Mouse (Mus musculus) kidney, postnatal 4 days (tissue): ENCODE measurements around the gene Nubp2.

Experiments used
- DNase-seq, 2 experiments: peaks; one replicate each; pipeline ENCODE4 v3.0.0; 2021; ENCODE audit warnings: mixed read lengths in 2 of 2

The Nubp2 gene

DNA sequence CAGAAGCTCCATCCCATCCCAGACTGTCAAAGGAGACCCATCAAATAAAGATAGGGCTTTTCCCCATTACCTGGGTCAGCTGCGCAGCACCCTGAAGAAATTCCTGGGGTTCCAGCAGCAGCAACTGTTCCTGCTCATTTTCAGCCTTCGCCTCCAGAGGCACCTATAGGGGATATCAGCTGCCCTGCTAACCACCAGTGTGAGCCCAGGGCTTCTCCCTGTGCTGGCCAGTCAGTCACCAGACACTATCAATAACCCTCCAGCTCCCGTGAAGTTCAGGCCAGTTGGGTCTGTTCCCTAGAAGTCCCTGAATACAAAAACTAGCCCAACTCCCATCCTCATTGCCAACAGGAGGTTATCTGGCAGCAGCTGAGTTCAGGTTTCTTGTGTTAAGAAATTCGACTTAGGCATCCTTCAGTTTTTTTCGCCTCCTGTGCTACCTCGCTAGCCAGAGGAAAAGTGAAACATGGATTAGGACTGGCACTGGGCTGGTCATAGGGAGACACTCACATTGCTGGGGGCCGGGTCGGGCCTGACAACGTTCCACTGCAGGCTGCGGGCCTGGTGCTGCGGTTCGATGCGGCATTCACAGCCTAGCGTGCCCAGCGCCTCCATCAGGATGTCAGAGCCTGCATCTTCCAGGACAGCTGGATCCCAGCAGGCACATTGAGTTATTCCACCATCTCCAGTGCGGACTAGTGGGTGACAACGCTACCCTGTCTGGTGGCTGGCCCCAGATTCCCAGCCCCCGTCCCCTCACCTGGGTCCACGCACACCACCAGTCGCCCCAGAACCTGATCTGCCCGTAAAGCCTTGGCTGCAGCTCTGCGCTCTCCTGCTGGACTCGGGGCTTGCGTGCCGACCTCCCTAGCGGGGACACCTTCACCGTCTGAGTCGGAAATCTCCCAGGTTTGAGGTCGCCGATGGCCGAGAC is 8.2 kb upstream of the Nubp2 start:
- no peak for DNase-seq

DNA sequence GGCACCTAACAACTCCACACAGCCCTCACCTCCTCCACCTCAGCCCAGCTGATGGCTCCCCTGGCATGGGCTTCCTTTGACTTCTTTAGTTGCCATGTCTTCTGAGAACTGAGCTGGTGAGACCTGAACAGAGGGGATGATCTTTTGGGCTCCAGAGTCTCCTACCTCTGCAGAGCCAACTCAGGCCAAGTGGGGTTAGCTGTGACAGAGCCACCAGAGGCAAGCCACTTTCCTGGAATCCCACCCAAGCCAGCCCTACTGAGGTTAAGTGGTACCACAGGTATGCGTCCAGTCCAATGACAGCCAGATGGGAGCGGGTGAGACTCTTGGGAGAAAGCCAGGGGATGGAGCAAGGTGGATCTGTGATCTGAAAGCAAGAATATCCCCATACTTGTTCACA is 7.1 kb upstream of the Nubp2 start:
- no peak for DNase-seq

GRCm38 (mm10) chr17:24892785-24893184 is 6.6 kb upstream of the Nubp2 start:
- no peak for DNase-seq

GRCm38 (mm10) chr17:24891321-24891720 is 5.2 kb upstream of the Nubp2 start:
- no peak for DNase-seq

DNA sequence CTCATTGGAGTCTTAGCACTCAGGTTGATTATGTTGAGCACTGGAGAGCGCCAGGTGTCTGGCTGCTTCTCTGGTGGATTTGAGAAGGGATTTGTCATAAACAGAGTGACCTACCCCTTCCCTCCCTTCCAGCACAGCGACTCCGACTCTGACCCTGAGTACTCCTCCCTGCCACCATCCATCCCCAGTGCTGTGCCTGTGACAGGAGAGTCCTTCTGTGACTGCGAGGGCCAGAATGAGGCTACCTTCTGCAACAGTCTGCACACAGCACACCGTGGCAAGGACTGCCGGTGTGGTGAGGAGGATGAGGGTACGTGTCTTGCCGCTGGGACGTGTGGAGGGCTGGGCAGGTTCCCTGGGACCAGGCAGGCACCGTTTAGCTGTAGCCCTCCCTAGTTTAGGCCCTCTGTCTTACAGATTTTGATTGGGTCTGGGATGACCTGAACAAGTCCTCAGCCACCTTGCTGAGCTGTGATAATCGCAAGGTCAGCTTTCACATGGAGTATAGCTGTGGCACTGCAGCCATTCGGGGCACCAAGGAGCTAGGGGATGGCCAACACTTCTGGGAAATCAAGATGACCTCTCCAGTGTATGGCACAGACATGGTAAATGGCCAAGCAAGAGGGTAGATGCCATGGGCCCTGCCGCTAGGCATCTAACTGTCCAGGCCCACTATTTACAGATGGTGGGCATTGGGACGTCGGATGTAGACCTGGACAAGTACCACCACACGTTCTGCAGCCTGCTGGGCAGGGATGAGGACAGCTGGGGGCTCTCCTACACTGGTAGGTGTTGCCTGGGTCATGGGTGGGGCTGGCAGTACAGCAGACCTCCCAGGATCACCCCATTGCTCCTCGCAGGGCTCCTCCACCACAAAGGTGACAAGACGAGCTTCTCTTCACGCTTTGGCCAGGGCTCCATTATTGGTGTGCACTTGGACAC is 4.3 kb upstream of the Nubp2 start:
- DNase-seq, result no peak

DNA sequence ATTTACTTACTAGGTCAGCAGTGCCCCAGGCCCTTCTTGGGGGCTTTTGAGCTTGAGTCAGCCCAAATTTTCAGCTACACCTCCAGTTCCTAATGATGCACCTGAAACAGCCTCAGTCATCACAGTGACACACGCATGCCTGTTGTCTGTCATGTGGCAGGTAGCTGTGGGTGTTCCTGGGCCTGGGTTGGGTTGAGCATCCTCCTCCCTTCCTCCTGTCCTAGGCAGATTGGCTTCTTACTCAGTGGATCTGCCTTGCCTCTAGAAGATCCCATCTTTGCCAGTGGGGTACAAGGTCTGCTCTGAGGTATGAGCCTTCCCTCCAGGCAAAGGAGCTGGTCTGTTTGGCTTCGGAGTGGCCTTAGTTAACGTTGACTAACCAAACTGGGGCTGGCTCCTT is 2.7 kb upstream of the Nubp2 start:
- no peak for DNase-seq

DNA sequence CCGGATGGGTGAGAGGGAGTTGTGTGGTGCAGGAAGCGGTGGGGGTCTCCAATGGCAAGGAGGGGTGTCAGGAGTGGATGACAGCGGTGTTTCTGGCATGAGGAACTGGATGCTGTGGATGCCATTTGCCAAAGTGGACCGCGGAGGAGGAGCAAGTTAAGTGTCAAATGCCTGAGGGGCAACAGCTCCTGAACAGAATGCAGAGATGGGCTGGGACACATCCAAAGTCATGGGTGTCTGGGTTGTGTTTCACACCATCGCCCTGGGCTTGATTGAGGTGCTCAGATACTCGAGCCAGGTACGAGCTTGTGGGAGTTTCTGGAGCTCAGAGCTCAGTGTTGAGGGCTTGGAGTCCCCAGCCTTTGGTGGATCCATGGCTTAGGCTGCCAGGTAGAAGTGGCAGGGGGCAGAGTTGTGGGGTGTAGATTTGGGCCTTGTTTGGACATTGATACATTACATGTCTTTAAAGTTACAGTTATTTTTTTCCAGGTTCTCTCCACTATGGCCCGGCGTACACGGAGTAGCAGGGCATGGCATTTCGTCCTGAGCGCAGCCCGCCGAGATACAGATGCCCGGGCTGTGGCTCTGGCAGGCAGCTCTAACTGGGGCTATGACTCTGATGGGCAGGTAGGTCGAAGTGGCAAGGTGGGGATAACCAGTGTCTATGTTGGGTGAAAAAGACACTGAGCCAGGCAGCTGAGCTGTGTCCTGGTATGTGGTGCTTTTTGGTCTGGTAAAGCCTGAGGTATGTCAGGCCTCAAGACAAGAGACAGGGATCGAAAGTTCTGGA is 1.3 kb upstream of the Nubp2 start:
- DNase-seq, result no peak

- DNase-seq, result no peak
Observed at GRCm38 (mm10) chr17:24886932-24887271, 753 bp upstream of the Nubp2 start.

DNA sequence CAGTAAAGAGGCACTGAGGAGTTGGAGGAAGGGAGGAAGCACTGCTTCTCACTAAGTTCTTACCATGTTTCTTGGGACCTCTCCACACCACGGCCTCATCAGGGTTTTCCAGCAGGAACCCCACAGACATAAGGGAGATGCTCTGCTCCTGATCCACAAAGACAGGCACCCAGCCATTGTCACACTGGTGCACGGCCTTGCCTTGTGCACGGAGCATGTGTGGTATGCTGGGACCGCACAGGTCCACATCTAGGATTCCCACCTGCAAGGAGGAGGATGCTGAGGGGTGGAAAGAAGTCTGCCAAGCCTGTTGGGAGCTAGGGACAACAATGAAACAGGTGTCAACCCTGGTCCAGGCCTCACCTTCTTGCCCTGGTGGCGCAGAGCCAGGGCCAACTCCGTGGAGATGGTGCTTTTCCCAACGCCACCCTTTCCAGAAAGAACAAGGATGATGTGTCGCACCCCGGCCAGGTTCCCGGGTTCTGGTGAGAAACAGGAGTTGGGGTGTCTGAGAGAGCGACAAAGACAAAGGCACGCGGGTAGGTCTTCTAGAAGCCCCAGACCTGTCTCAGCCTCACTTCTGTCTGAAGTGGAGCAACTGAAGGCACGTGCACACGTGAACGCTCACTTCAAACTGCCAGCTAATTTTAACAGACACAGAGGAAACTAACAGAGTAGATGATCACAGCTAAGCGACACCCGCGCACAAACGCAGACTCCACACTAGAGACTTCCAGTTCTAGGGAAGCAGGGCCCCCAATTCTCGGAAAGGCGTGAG is 604 bp downstream of the Nubp2 start:
- no peak for DNase-seq

GRCm38 (mm10) chr17:24884391-24884790 is 1.8 kb downstream of the Nubp2 start:
- DNase-seq, result no peak

DNA sequence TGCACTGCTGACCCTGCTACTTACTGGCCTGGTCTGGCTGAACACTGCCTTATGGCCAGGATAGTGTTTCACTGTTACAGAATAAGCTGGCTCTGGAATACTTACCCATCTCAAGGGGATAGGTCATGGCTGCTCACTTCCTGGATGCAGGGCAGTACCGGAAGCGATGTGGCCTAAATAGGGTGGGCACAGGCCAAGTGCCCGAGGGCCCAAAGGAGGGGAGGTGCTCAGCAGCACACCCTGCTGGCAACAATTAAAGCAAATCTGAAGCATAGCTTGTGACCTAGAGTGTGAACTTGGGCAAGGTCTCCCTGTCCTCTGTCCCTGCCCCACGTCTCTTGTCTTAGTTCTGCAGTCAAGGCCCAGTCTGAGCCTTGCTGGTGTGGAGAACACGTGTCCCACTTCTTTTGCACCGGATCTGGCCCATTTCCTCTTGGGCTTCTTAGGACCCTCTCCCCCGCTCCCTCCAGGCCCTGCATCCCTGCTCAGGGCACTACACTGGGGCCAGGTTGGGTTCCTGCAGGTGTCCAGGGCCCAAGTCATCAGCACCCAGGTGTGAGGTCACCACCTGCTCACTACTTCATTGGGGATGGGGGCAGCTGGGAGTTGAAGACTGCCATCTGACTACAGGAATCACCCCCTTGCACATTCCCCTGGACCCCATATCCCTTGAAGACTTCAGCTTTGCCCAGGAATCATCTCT is 4.3 kb downstream of the Nubp2 start:
- peak; percentile 72 to 75 for DNase-seq

DNA sequence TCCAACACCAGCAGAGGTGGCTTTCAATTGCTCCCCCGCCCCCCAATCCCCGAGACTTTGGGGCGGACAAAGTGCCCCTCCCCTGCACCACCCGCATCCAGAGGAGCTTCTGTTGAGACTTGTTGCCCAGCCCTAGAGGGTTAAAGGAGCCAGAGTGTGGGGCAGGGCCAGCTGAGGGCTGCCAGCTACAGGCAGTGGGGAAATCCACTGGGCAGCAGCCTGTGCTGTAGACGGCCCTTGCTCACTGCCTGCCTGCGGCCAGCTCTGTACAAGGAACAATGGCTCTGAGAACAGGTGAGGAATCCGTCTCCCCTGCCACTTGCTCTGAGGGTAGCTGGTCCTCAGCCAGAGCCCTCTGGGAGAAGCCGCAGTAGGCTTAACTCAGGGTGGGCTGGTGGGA is 7.6 kb downstream of the Nubp2 start:
- no peak for DNase-seq

GRCm38 (mm10) chr17:24878117-24878397 is 8.1 kb downstream of the Nubp2 start:
- peak; percentile 66 to 78 for DNase-seq

DNA sequence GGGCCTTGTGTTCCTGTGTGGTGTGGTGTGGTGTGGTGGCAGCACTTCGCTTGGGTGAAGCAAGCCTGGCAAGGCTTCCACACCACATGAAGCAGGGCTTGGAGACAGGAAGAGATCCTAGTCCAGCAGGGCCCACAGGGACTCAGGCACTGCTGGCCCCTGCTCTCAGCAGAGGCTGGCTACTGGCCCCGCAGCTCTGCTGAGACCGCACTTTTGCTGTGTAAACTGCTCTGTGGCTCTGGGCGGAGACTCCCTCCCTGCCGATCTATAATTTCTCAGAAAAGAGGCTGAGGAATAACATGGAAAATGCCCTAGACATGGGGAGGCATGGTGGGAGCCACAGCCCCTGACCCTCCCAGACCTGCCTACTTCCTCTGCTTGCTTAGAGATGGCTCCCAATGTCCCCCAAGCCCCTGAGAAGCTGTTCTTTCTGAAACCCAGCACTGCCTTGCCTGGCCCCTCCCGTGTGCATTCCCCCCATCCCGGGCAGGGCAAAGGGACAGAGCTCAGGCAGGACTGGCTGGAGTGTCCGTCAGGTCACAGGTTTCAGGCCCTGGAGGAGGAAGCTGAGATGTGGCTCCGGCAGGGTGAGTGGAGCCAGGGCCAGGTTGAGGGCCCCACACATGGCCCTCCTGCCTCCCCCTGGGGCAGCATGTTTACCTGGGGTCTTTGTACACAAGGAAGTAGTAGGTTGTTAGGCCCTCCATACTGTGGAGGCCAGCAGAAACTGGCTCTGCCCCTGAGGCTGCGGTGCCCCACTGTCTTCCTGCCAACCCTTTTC is 8.6 kb downstream of the Nubp2 start:
- DNase-seq, result peak in 1 of 2 experiments; percentile 62

GRCm38 (mm10) chr17:24874989-24875388 is 11.2 kb downstream of the Nubp2 start:
- no peak for DNase-seq

GRCm38 (mm10) chr17:24874405-24874745 is 11.8 kb downstream of the Nubp2 start:
- DNase-seq, result no peak

DNA sequence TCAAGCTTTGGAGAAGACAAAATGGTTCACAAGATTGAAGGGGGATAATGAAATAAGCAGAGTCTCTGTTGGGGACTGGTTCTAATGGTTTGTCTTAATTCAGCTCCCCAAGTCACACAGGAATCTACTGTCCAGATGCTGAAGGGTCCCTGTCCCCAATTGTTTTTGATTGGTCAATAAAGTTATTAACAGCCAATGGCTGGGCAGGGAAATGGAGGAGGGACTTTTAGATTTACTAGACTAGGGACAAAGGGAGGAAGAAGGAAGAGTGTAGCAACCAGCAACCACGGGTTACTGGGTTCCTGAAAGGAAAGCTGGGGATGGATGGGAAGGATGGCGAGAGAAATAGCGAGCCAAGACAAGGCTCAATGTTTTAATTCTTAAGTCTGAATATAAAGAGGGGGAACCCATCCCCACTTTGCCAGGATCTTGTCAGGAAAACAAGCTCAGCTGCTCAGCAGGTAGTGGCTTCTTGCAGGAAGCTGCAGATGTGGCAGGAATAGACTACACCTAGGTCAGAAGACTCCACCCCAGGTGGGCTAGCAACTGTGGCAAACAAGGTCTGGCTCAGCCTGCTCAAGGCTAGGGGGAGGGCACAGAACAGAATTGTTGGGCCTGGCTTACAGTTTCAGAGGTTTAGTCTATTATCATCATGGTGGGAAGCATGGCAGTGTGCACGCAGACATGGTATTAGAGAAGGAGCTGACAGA is 12.3 kb downstream of the Nubp2 start:
- no peak for DNase-seq

GRCm38 (mm10) chr17:24867914-24868313 is 18.2 kb downstream of the Nubp2 start:
- DNase-seq, result no peak

GRCm38 (mm10) chr17:24865776-24866175 is 20.4 kb downstream of the Nubp2 start, which contains the start of gene Igfals:
Gene Igfals (plus strand): TSS chr17:24865997.
- DNase-seq, result no peak

GRCm38 (mm10) chr17:24861785-24862184 is 24.4 kb downstream of the Nubp2 start:
- no peak for DNase-seq
